Mouse (Mus musculus) intestine, postnatal 0 days (tissue): ENCODE measurements around the gene Hsd17b2. TPM values are rescaled to one million over a fixed set of nuclear protein-coding genes. Genes with fewer than 3 reads are reported as not detected.
"Not testable (repeated sequence)": the region's sequence is repeated elsewhere in the genome, so short reads cannot be mapped to it uniquely, and the experiment has no call there.

Experiments
- ATAC-seq: fragments of 200-750 bp; cut with Nextera tagmentation; 2 replicates; pipeline ENCODE4 v1.8.0; 2017; ENCODE audit warnings: mild to moderate bottlenecking, moderate TSS enrichment, moderate library complexity
- H3K27ac ChIP-seq: fragments of 300-500 bp; sonication (generic); 2 replicates; pipeline ENCODE4 v1.5.1; 2014; ENCODE audit warnings: mild to moderate bottlenecking, low read depth, low read length, moderate library complexity
- H3K27me3 ChIP-seq: fragments of 300-500 bp; sonication (generic); replicated peaks from 2 replicates; pipeline ENCODE4 v1.6.1; 2014; ENCODE audit warnings: low read length, mixed read lengths; ENCODE audit not compliant: control insufficient read depth, insufficient read depth
- H3K36me3 ChIP-seq: fragments of 300-500 bp; sonication (generic); 2 replicates; pipeline ENCODE4 v1.6.1; 2014; ENCODE audit warnings: mild to moderate bottlenecking, moderate library complexity; ENCODE audit not compliant: control insufficient read depth, insufficient read depth
- H3K4me1 ChIP-seq: fragments of 300-500 bp; sonication (generic); replicated peaks from 2 replicates; pipeline ENCODE4 v1.6.1; 2014; ENCODE audit warnings: antibody characterized with exemption, low read length, mixed read lengths; ENCODE audit not compliant: control insufficient read depth, insufficient read depth
- H3K4me2 ChIP-seq: fragments of 300-500 bp; sonication (generic); replicated peaks from 2 replicates; pipeline ENCODE4 v1.6.1; 2014; ENCODE audit warnings: low read depth, mild to moderate bottlenecking, moderate library complexity
- H3K4me3 ChIP-seq: fragments of 300-500 bp; sonication (generic); 2 replicates; pipeline ENCODE4 v1.5.1; 2014; ENCODE audit warnings: low read depth, low read length
- H3K9ac ChIP-seq: fragments of 300-500 bp; sonication (generic); 2 replicates; pipeline ENCODE4 v1.6.1; 2014; ENCODE audit warnings: mild to moderate bottlenecking, low read depth, low read length
- H3K9me3 ChIP-seq: fragments of 300-500 bp; sonication (generic); 2 replicates; pipeline ENCODE4 v1.6.1; 2016; ENCODE audit warnings: mixed run types; ENCODE audit not compliant: control insufficient read depth
- CTCF ChIP-seq: sonication (generic); IDR thresholded peaks from 2 replicates; pipeline ENCODE4 v1.5.1; 2016; ENCODE audit warnings: low read depth, mild to moderate bottlenecking, control low read depth, antibody characterized with exemption, moderate library complexity
- WGBS: fragments of 180-500 bp; shearing (Covaris S2); extraction: QIAGEN DNeasy Blood & Tissue Kit; methylation state at CpG from one replicate; pipeline ENCODE4 v1.1.7; 2014; 5-methylcytosine and 5-hydroxymethylcytosine counted together
- polyA plus RNA-seq: library from polyadenylated mRNA; unstranded; fragments of >200 nt; fragmentation: Nextera tagmentation; extraction: Ambion mirVana; gene quantifications from 2 replicates; pipeline ENCODE4 v1.2.1, GENCODE M21; 2015

Hsd17b2 gene
- polyA plus RNA-seq, 1 experiment from 2014 or later = 69.9 TPM

GRCm38 (mm10) chr8:117718152-117718860 lies 16.6 kb downstream of the Hsd17b2 start:
- no peaks in the 10 kb centered on the region for H3K9me3 ChIP-seq
- H3K4me2 ChIP-seq = peak overlapping the region; percentile 42
- no peak overlapping the region for H3K9ac ChIP-seq
- no peaks in the 10 kb centered on the region for H3K27me3 ChIP-seq
- H3K36me3 ChIP-seq = no peaks in the 10 kb centered on the region
- 33% methylated on average over 14 of the region's 14 CpGs for WGBS
- H3K4me1 ChIP-seq = peaks cover 6% of the 10 kb centered on the region; the same call in 1 of the 2 replicates
- ATAC-seq = peak; percentile 82
- H3K27ac ChIP-seq = peak overlapping the region; percentile 52; the same call in 1 of the 2 replicates
- no peak for TF ChIP-seq CTCF
- no peak overlapping the region for H3K4me3 ChIP-seq

GRCm38 (mm10) chr8:117726467-117726866 lies 24.8 kb downstream of the Hsd17b2 start:
- no peak for ATAC-seq
- no peaks in the 10 kb centered on the region for H3K27me3 ChIP-seq
- no peak overlapping the region for H3K4me2 ChIP-seq
- H3K27ac ChIP-seq = no peak overlapping the region
- H3K36me3 ChIP-seq = no peaks in the 10 kb centered on the region
- H3K4me3 ChIP-seq = no peak overlapping the region
- WGBS = 65% methylated on average over 7 of the region's 7 CpGs
- H3K9ac ChIP-seq = no peak overlapping the region
- no peaks in the 10 kb centered on the region for H3K4me1 ChIP-seq
- no peak for TF ChIP-seq CTCF
- no peaks in the 10 kb centered on the region for H3K9me3 ChIP-seq

GRCm38 (mm10) chr8:117727561-117727960 lies 25.9 kb downstream of the Hsd17b2 start:
- Histone ChIP-seq H3K9ac (no peak overlapping the region), H3K4me1 (no peaks in the 10 kb centered on the region), H3K27me3 (no peaks in the 10 kb centered on the region), H3K9me3 (no peaks in the 10 kb centered on the region), H3K4me2 (no peak overlapping the region), H3K4me3 (no peak overlapping the region), H3K27ac (no peak overlapping the region), H3K36me3 (no peaks in the 10 kb centered on the region)
- TF ChIP-seq CTCF = peak; percentile 78
- WGBS = 53% methylated on average over 5 of the region's 5 CpGs
- no peak for ATAC-seq

GRCm38 (mm10) chr8:117728234-117728633 lies 26.5 kb downstream of the Hsd17b2 start:
- WGBS = 56% methylated on average over 4 of the region's 4 CpGs

GRCm38 (mm10) chr8:117730980-117731379 lies 29.3 kb downstream of the Hsd17b2 start:
- Histone ChIP-seq H3K27me3 (no peaks in the 10 kb centered on the region), H3K9me3 (no peaks in the 10 kb centered on the region), H3K4me2 (no peak overlapping the region), H3K4me1 (no peaks in the 10 kb centered on the region), H3K27ac (no peak overlapping the region), H3K9ac (no peak overlapping the region), H3K36me3 (peaks cover 7% of the 10 kb centered on the region; the same call in 1 of the 2 replicates), H3K4me3 (no peak overlapping the region)
- peak; percentile 33; the same call in 1 of the 2 replicates for ATAC-seq
- TF ChIP-seq CTCF = no peak
- WGBS = 68% methylated on average over 10 of the region's 10 CpGs

More at GRCm38 (mm10) chr8:117728234-117728633, 26.5 kb downstream of the Hsd17b2 start:
- Histone ChIP-seq H3K4me1 (no peaks in the 10 kb centered on the region), H3K4me2 (no peak overlapping the region), H3K9ac (no peak overlapping the region), H3K36me3 (no peaks in the 10 kb centered on the region), H3K4me3 (no peak overlapping the region), H3K27ac (no peak overlapping the region), H3K27me3 (no peaks in the 10 kb centered on the region), H3K9me3 (no peaks in the 10 kb centered on the region)
- no peak for TF ChIP-seq CTCF
- no peak for ATAC-seq

GRCm38 (mm10) chr8:117736657-117737175 lies 35.0 kb downstream of the Hsd17b2 start:
- TF ChIP-seq CTCF = no peak
- Histone ChIP-seq H3K9ac (no peak overlapping the region), H3K4me2 (no peak overlapping the region), H3K4me1 (no peaks in the 10 kb centered on the region), H3K36me3 (peaks cover 7% of the 10 kb centered on the region; the same call in 1 of the 2 replicates), H3K27ac (no peak overlapping the region; the same call in 1 of the 2 replicates), H3K4me3 (no peak overlapping the region), H3K9me3 (no peaks in the 10 kb centered on the region), H3K27me3 (no peaks in the 10 kb centered on the region)
- 54% methylated on average over 3 of the region's 3 CpGs for WGBS
- peak; percentile 52 for ATAC-seq

- not testable (repeated sequence) for H3K9ac ChIP-seq, H3K36me3 ChIP-seq, H3K27ac ChIP-seq, H3K4me1 ChIP-seq, H3K27me3 ChIP-seq, ATAC-seq, H3K4me3 ChIP-seq, H3K4me2 ChIP-seq, H3K9me3 ChIP-seq
- WGBS = 100% methylated on average over 1 of the region's 1 CpGs
These were observed 36.5 kb downstream of the Hsd17b2 start for GRCm38 (mm10) chr8:117738206-117738605.
